Mouse (Mus musculus): ENCODE data around the gene Icmt.

Icmt gene

GRCm38 (mm10) chr4:152338419-152339292, 41.6 kb downstream of the Icmt start, which contains the start of gene Chd5:
Gene Chd5, plus strand, starts transcription at chr4:152338651.
- DNase-seq (ENCODE audit: low read depth, low spot score): no peak

GRCm38 (mm10) chr4:152339293-152339790, 42.3 kb downstream of the Icmt start:
- no peak for DNase-seq (ENCODE audit: low read depth, low spot score)

GRCm38 (mm10) chr4:152340584-152341284, 43.7 kb downstream of the Icmt start:
- DNase-seq (ENCODE audit: low read depth, low spot score): no peak

- DNase-seq (ENCODE audit: low read depth, low spot score): no peak
Measured at GRCm38 (mm10) chr4:152343296-152343695, 46.3 kb downstream of the Icmt start.

- DNase-seq (ENCODE audit: low read depth, low spot score): no peak
Measured at GRCm38 (mm10) chr4:152344651-152345050, 47.6 kb downstream of the Icmt start.

GRCm38 (mm10) chr4:152345120-152345889, 48.3 kb downstream of the Icmt start:
- peak; percentile 74 for DNase-seq (ENCODE audit: low read depth, low spot score)

- DNase-seq (ENCODE audit: low read depth, low spot score): no peak
Measured at GRCm38 (mm10) chr4:152349837-152350381, 52.9 kb downstream of the Icmt start.

GRCm38 (mm10) chr4:152350722-152351421, 53.8 kb downstream of the Icmt start:
- no peak for DNase-seq (ENCODE audit: low read depth, low spot score)

- DNase-seq (ENCODE audit: low read depth, low spot score): no peak
Measured at GRCm38 (mm10) chr4:152351422-152352305, 54.6 kb downstream of the Icmt start.

GRCm38 (mm10) chr4:152353886-152354637, 57.0 kb downstream of the Icmt start:
- DNase-seq (ENCODE audit: low read depth, low spot score): no peak

GRCm38 (mm10) chr4:152355672-152356071, 58.6 kb downstream of the Icmt start:
- no peak for DNase-seq (ENCODE audit: low read depth, low spot score)
